Mouse (Mus musculus) lung, embryonic 15.5 days (tissue): ENCODE data around the gene Sdhd. TPM values are rescaled to one million over a fixed set of nuclear protein-coding genes. Genes with fewer than 3 reads are reported as not detected.

Experiments
- ATAC-seq: fragments of 200-750 bp; cut with Nextera tagmentation; 2 replicates; pipeline ENCODE4 v1.8.0; 2017; ENCODE audit warnings: moderate number of reproducible peaks, borderline replicate concordance; ENCODE audit not compliant: low FRiP score, low TSS enrichment; ENCODE audit errors: extremely low read depth
- H3K27ac ChIP-seq: fragments of 300-500 bp; sonication (generic); 2 replicates; pipeline ENCODE4 v1.5.1; 2015; ENCODE audit warnings: moderate library complexity, mild to moderate bottlenecking, inconsistent platforms
- H3K27me3 ChIP-seq: fragments of 300-500 bp; sonication (generic); 2 replicates; pipeline ENCODE4 v1.6.1; 2015; ENCODE audit warnings: inconsistent platforms
- H3K36me3 ChIP-seq: fragments of 300-500 bp; sonication (generic); 2 replicates; pipeline ENCODE4 v1.6.1; 2015; ENCODE audit warnings: inconsistent platforms
- H3K4me1 ChIP-seq: fragments of 300-500 bp; sonication (generic); 2 replicates; pipeline ENCODE4 v1.6.1; 2015; ENCODE audit warnings: inconsistent platforms
- H3K4me2 ChIP-seq: fragments of 300-500 bp; sonication (generic); 2 replicates; pipeline ENCODE4 v1.6.1; 2015; ENCODE audit warnings: inconsistent platforms, mild to moderate bottlenecking, moderate library complexity
- H3K4me3 ChIP-seq: fragments of 300-500 bp; sonication (generic); 2 replicates; pipeline ENCODE4 v1.5.1; 2015; ENCODE audit warnings: mild to moderate bottlenecking, inconsistent platforms
- H3K9ac ChIP-seq: fragments of 300-500 bp; sonication (generic); 2 replicates; pipeline ENCODE4 v1.6.1; 2015; ENCODE audit warnings: inconsistent platforms
- H3K9me3 ChIP-seq: fragments of 300-500 bp; sonication (generic); 2 replicates; pipeline ENCODE4 v1.6.1; 2016; ENCODE audit warnings: inconsistent platforms
- WGBS: fragments of 180-500 bp; shearing (Covaris S2); methylation state at CpG from one replicate; pipeline ENCODE4 v1.1.7; 2015; 5-methylcytosine and 5-hydroxymethylcytosine counted together
- polyA plus RNA-seq: library from polyadenylated mRNA; unstranded; fragments of >200 nt; fragmentation: Nextera tagmentation; extraction: Ambion mirVana; gene quantifications from 2 replicates; pipeline ENCODE4 v1.2.1, GENCODE M21; 2015

Gene Sdhd
- polyA plus RNA-seq, 1 experiment from 2014 or later: 310 TPM

GRCm38 (mm10) chr9:50569599-50570525 is 33.8 kb downstream of the Sdhd start:
- Histone ChIP-seq H3K4me2 (no peak overlapping the region), H3K36me3 (no peaks in the 10 kb centered on the region), H3K9me3 (no peaks in the 10 kb centered on the region), H3K9ac (no peak overlapping the region), H3K4me3 (no peak overlapping the region), H3K27me3 (no peaks in the 10 kb centered on the region), H3K27ac (no peak overlapping the region), H3K4me1 (no peaks in the 10 kb centered on the region)
- WGBS: 63% methylated on average over 10 of the region's 10 CpGs
- ATAC-seq: no peak

GRCm38 (mm10) chr9:50567881-50568280 is 35.7 kb downstream of the Sdhd start:
- ATAC-seq: no peak
- Histone ChIP-seq H3K9ac (no peak overlapping the region), H3K27ac (no peak overlapping the region), H3K9me3 (no peaks in the 10 kb centered on the region), H3K4me1 (no peaks in the 10 kb centered on the region), H3K4me2 (no peak overlapping the region), H3K27me3 (no peaks in the 10 kb centered on the region), H3K36me3 (no peaks in the 10 kb centered on the region), H3K4me3 (no peak overlapping the region)
- 92% methylated on average over 2 of the region's 2 CpGs for WGBS

GRCm38 (mm10) chr9:50567372-50567771 is 36.2 kb downstream of the Sdhd start:
- 82% methylated on average over 4 of the region's 4 CpGs for WGBS
- H3K4me3 ChIP-seq: no peak overlapping the region
- no peaks in the 10 kb centered on the region for H3K9me3 ChIP-seq
- H3K27ac ChIP-seq: no peak overlapping the region
- no peak overlapping the region for H3K9ac ChIP-seq
- no peaks in the 10 kb centered on the region for H3K27me3 ChIP-seq
- H3K4me1 ChIP-seq: no peaks in the 10 kb centered on the region
- ATAC-seq: no peak
- H3K4me2 ChIP-seq: no peak overlapping the region
- no peaks in the 10 kb centered on the region for H3K36me3 ChIP-seq

- Histone ChIP-seq H3K4me1 (no peaks in the 10 kb centered on the region), H3K9ac (no peak overlapping the region), H3K4me3 (no peak overlapping the region), H3K4me2 (no peak overlapping the region), H3K27ac (no peak overlapping the region), H3K9me3 (no peaks in the 10 kb centered on the region), H3K36me3 (no peaks in the 10 kb centered on the region), H3K27me3 (no peaks in the 10 kb centered on the region)
- WGBS: 29% methylated on average over 4 of the region's 4 CpGs
- no peak for ATAC-seq
These were observed 37.7 kb downstream of the Sdhd start for GRCm38 (mm10) chr9:50565940-50566339.

GRCm38 (mm10) chr9:50565173-50565572 is 38.4 kb downstream of the Sdhd start:
- no peaks in the 10 kb centered on the region for H3K36me3 ChIP-seq
- no peak overlapping the region for H3K4me2 ChIP-seq
- H3K4me3 ChIP-seq: no peak overlapping the region
- no peak overlapping the region for H3K27ac ChIP-seq
- H3K9me3 ChIP-seq: no peaks in the 10 kb centered on the region
- no peak for ATAC-seq
- WGBS: 64% methylated on average over 7 of the region's 7 CpGs
- no peaks in the 10 kb centered on the region for H3K27me3 ChIP-seq
- no peak overlapping the region for H3K9ac ChIP-seq
- H3K4me1 ChIP-seq: no peaks in the 10 kb centered on the region

GRCm38 (mm10) chr9:50561918-50562360 is 41.7 kb downstream of the Sdhd start:
- H3K27ac ChIP-seq: no peak overlapping the region
- H3K4me3 ChIP-seq: no peak overlapping the region
- ATAC-seq: no peak
- WGBS: 79% methylated on average over 2 of the region's 2 CpGs
- no peaks in the 10 kb centered on the region for H3K27me3 ChIP-seq
- no peak overlapping the region for H3K9ac ChIP-seq
- H3K9me3 ChIP-seq: no peaks in the 10 kb centered on the region
- no peaks in the 10 kb centered on the region for H3K36me3 ChIP-seq
- H3K4me2 ChIP-seq: no peak overlapping the region
- no peaks in the 10 kb centered on the region for H3K4me1 ChIP-seq

GRCm38 (mm10) chr9:50561145-50561917 is 42.3 kb downstream of the Sdhd start, which contains the start of gene Tex12:
Gene Tex12 (minus strand): TSS chr9:50561325.
- no peak for ATAC-seq
- H3K4me2 ChIP-seq: no peak within 1 kb of the TSS
- no peaks in the 10 kb centered on the region for H3K9me3 ChIP-seq
- H3K4me3 ChIP-seq: no peak within 1 kb of the TSS
- 84% methylated on average over 38 of the region's 38 CpGs for WGBS
- H3K27me3 ChIP-seq: no peaks in the 10 kb centered on the region
- no peaks in the 10 kb centered on the region for H3K36me3 ChIP-seq
- H3K4me1 ChIP-seq: no peaks in the 10 kb centered on the region
- no peak within 1 kb of the TSS for H3K27ac ChIP-seq
- no peak within 1 kb of the TSS for H3K9ac ChIP-seq

- H3K4me3 ChIP-seq: no peak within 1 kb of the TSS
- WGBS: 30% methylated on average over 2 of the region's 2 CpGs
These were observed 48.5 kb downstream of the Sdhd start, which contains the start of gene Bco2 for GRCm38 (mm10) chr9:50555094-50555446. Gene Bco2 (minus strand): TSS chr9:50555181.

GRCm38 (mm10) chr9:50554241-50555093 is 49.1 kb downstream of the Sdhd start, which contains the start of gene Il18:
Gene Il18 (plus strand): TSS chr9:50554827.
- no peak within 1 kb of the TSS for H3K4me3 ChIP-seq
- no peaks in the 10 kb centered on the region for H3K9me3 ChIP-seq
- H3K36me3 ChIP-seq: no peaks in the 10 kb centered on the region
- H3K4me2 ChIP-seq: 0 out of 2 replicates have a peak within 1 kb of the TSS, but pooled peaks have one; percentile 8
- no peaks in the 10 kb centered on the region for H3K27me3 ChIP-seq
- 34% methylated on average over 12 of the region's 12 CpGs for WGBS
- no peaks in the 10 kb centered on the region for H3K4me1 ChIP-seq
- no peak for ATAC-seq
- H3K27ac ChIP-seq: no peak within 1 kb of the TSS
- H3K9ac ChIP-seq: no peak within 1 kb of the TSS

More at GRCm38 (mm10) chr9:50555094-50555446, 48.5 kb downstream of the Sdhd start, which contains the start of gene Bco2:
- H3K9me3 ChIP-seq: no peaks in the 10 kb centered on the region
- no peaks in the 10 kb centered on the region for H3K27me3 ChIP-seq
- H3K9ac ChIP-seq: no peak within 1 kb of the TSS
- ATAC-seq: no peak
- no peaks in the 10 kb centered on the region for H3K4me1 ChIP-seq
- no peak within 1 kb of the TSS for H3K27ac ChIP-seq
- H3K36me3 ChIP-seq: no peaks in the 10 kb centered on the region
- 0 out of 2 replicates have a peak within 1 kb of the TSS, but pooled peaks have one; percentile 8 for H3K4me2 ChIP-seq

GRCm38 (mm10) chr9:50553547-50553946 is 50.1 kb downstream of the Sdhd start:
- Histone ChIP-seq H3K27me3 (no peaks in the 10 kb centered on the region), H3K4me2 (no peak overlapping the region), H3K36me3 (no peaks in the 10 kb centered on the region), H3K9ac (no peak overlapping the region), H3K4me1 (no peaks in the 10 kb centered on the region), H3K27ac (no peak overlapping the region), H3K4me3 (no peak overlapping the region), H3K9me3 (no peaks in the 10 kb centered on the region)
- WGBS: 68% methylated on average over 2 of the region's 2 CpGs
- ATAC-seq: no peak

GRCm38 (mm10) chr9:50552206-50552605 is 51.4 kb downstream of the Sdhd start:
- H3K4me2 ChIP-seq: no peak overlapping the region
- H3K4me1 ChIP-seq: no peaks in the 10 kb centered on the region
- ATAC-seq: no peak
- no peak overlapping the region for H3K9ac ChIP-seq
- H3K27ac ChIP-seq: no peak overlapping the region
- H3K36me3 ChIP-seq: no peaks in the 10 kb centered on the region
- H3K27me3 ChIP-seq: no peaks in the 10 kb centered on the region
- H3K4me3 ChIP-seq: no peak overlapping the region
- no peaks in the 10 kb centered on the region for H3K9me3 ChIP-seq
- WGBS: 59% methylated on average over 5 of the region's 5 CpGs
